Mouse (Mus musculus) adrenal gland, adult 18-20 months (tissue): ENCODE measurements around the gene Akap13. TPM values are rescaled to one million over a fixed set of nuclear protein-coding genes. Genes with fewer than 3 reads are reported as not detected.

Experiments
- DNase-seq, 2 experiments: peaks; one replicate each; pipeline ENCODE4 v3.0.0; 2021 to 2022; ENCODE audit warnings: low spot score in 2 of 2
- total RNA-seq, 2 experiments: library from RNA; stranded (reverse); gene quantifications; 1 replicate in 1 of 2; 2 replicates in 1 of 2; pipeline ENCODE4 v1.2.3; 2021

The Akap13 gene
- total RNA-seq, 2 experiments from 2014 or later, result 72.4 to 79.4 TPM

- DNase-seq, result no peak
Observed at GRCm38 (mm10) chr7:75558225-75558624, 102.9 kb downstream of the Akap13 start.

- DNase-seq, result no peak
Observed at GRCm38 (mm10) chr7:75559119-75559518, 103.8 kb downstream of the Akap13 start.

GRCm38 (mm10) chr7:75559915-75560314 is 104.6 kb downstream of the Akap13 start:
- DNase-seq, result no peak

- no peak for DNase-seq
Observed at GRCm38 (mm10) chr7:75560566-75560965, 105.2 kb downstream of the Akap13 start.

- no peak for DNase-seq
Observed at GRCm38 (mm10) chr7:75561134-75561533, 105.8 kb downstream of the Akap13 start.

GRCm38 (mm10) chr7:75568276-75568675 is 112.9 kb downstream of the Akap13 start:
- DNase-seq, result no peak

- DNase-seq, result no peak
Observed at GRCm38 (mm10) chr7:75568883-75569282, 113.5 kb downstream of the Akap13 start.

- no peak for DNase-seq
Observed at GRCm38 (mm10) chr7:75570218-75570617, 114.9 kb downstream of the Akap13 start.

GRCm38 (mm10) chr7:75571078-75571477 is 115.7 kb downstream of the Akap13 start:
- DNase-seq, result no peak

GRCm38 (mm10) chr7:75572127-75572526 is 116.8 kb downstream of the Akap13 start:
- DNase-seq, result no peak

- no peak for DNase-seq
Observed at GRCm38 (mm10) chr7:75575120-75575649, 119.9 kb downstream of the Akap13 start.

- DNase-seq, result no peak
Observed at GRCm38 (mm10) chr7:75575800-75576585, 120.7 kb downstream of the Akap13 start.

- DNase-seq, result no peak
Observed at GRCm38 (mm10) chr7:75576851-75577250, 121.5 kb downstream of the Akap13 start.

- no peak for DNase-seq
Observed at GRCm38 (mm10) chr7:75577353-75577752, 122.0 kb downstream of the Akap13 start.

- no peak for DNase-seq
Observed at GRCm38 (mm10) chr7:75578647-75579046, 123.3 kb downstream of the Akap13 start.

GRCm38 (mm10) chr7:75582091-75582490 is 126.8 kb downstream of the Akap13 start:
- no peak for DNase-seq

GRCm38 (mm10) chr7:75584100-75584499 is 128.8 kb downstream of the Akap13 start:
- no peak for DNase-seq

GRCm38 (mm10) chr7:75585409-75585808 is 130.1 kb downstream of the Akap13 start:
- DNase-seq, result no peak

- no peak for DNase-seq
Observed at GRCm38 (mm10) chr7:75586113-75586512, 130.8 kb downstream of the Akap13 start.

GRCm38 (mm10) chr7:75587727-75588126 is 132.4 kb downstream of the Akap13 start:
- DNase-seq, result no peak

- DNase-seq, result no peak
Observed at GRCm38 (mm10) chr7:75589304-75589973, 134.1 kb downstream of the Akap13 start.

GRCm38 (mm10) chr7:75591961-75592360 is 136.6 kb downstream of the Akap13 start:
- DNase-seq, result no peak
